Mouse (Mus musculus): ENCODE results near the gene Tfap2b. TPM values are rescaled to one million over a fixed set of nuclear protein-coding genes. Genes with fewer than 3 reads are reported as not detected.

Gene Tfap2b
- polyA plus RNA-seq, 1 experiment from 2014 or later: not detected

- Histone ChIP-seq H3K4me1 (ENCODE audit: insufficient read depth) (no peaks in the 10 kb centered on the region), H3K36me3 (replicated peaks; ENCODE audit: insufficient read depth, low read length) (no peaks in the 10 kb centered on the region), H3K9ac (replicated peaks) (no peak overlapping the region), H3K4me2 (ENCODE audit: low read depth, low read length) (peak overlapping the region; percentile 45; the same call in 1 of the 2 replicates), H3K4me3 (ENCODE audit: low read depth, low read length) (peak overlapping the region; percentile 17; the same call in 1 of the 2 replicates), H3K27ac (ENCODE audit: low read depth) (no peak overlapping the region), H3K9me3 (ENCODE audit: low read length) (no peaks in the 10 kb centered on the region), H3K27me3 (ENCODE audit: insufficient read depth, low read length) (peaks cover 67% of the 10 kb centered on the region)
- under 1% methylated on average over 31 of the region's 31 CpGs for WGBS (ENCODE audit: insufficient replicate concordance)
- TF ChIP-seq EP300 (IDR thresholded peaks at IDR 0.05; ENCODE audit: low read depth) (no peak), CTCF (IDR thresholded peaks at IDR 0.05; ENCODE audit: low read depth) (no peak)
- DNase-seq: no peak
- no peak for ATAC-seq
Observed at GRCm38 (mm10) chr1:19209776-19210175, 1.1 kb downstream of the Tfap2b start.

- Histone ChIP-seq H3K27me3 (ENCODE audit: insufficient read depth, low read length) (peaks cover 74% of the 10 kb centered on the region), H3K9me3 (ENCODE audit: low read length) (no peaks in the 10 kb centered on the region), H3K4me2 (ENCODE audit: low read depth, low read length) (peak overlapping the region; percentile 45; the same call in 1 of the 2 replicates), H3K4me3 (ENCODE audit: low read depth, low read length) (peak overlapping the region; percentile 17; the same call in 1 of the 2 replicates), H3K4me1 (ENCODE audit: insufficient read depth) (no peaks in the 10 kb centered on the region), H3K36me3 (replicated peaks; ENCODE audit: insufficient read depth, low read length) (no peaks in the 10 kb centered on the region), H3K27ac (ENCODE audit: low read depth) (no peak overlapping the region), H3K9ac (replicated peaks) (no peak overlapping the region)
- TF ChIP-seq EP300 (IDR thresholded peaks at IDR 0.05; ENCODE audit: low read depth) (no peak), CTCF (IDR thresholded peaks at IDR 0.05; ENCODE audit: low read depth) (no peak)
- ATAC-seq (no peak), DNase-seq (no peak)
- WGBS (ENCODE audit: insufficient replicate concordance): under 1% methylated on average over 30 of the region's 30 CpGs
Observed at GRCm38 (mm10) chr1:19210215-19211032, 1.7 kb downstream of the Tfap2b start.

GRCm38 (mm10) chr1:19211033-19211405 lies 2.3 kb downstream of the Tfap2b start:
- WGBS (ENCODE audit: insufficient replicate concordance): 2% methylated on average over 8 of the region's 8 CpGs
- Histone ChIP-seq H3K27ac (ENCODE audit: low read depth) (no peak overlapping the region), H3K27me3 (ENCODE audit: insufficient read depth, low read length) (peaks cover 79% of the 10 kb centered on the region), H3K36me3 (replicated peaks; ENCODE audit: insufficient read depth, low read length) (no peaks in the 10 kb centered on the region), H3K9me3 (ENCODE audit: low read length) (no peaks in the 10 kb centered on the region), H3K4me1 (ENCODE audit: insufficient read depth) (no peaks in the 10 kb centered on the region), H3K4me2 (ENCODE audit: low read depth, low read length) (no peak overlapping the region), H3K4me3 (ENCODE audit: low read depth, low read length) (no peak overlapping the region), H3K9ac (replicated peaks) (no peak overlapping the region)
- ATAC-seq (no peak), DNase-seq (no peak)
- TF ChIP-seq EP300 (IDR thresholded peaks at IDR 0.05; ENCODE audit: low read depth): no peak
- no peak for TF ChIP-seq CTCF (IDR thresholded peaks at IDR 0.05; ENCODE audit: low read depth)

GRCm38 (mm10) chr1:19211546-19212154 lies 2.9 kb downstream of the Tfap2b start:
- WGBS (ENCODE audit: insufficient replicate concordance): 3% methylated on average over 15 of the region's 15 CpGs
- Histone ChIP-seq H3K4me3 (ENCODE audit: low read depth, low read length) (no peak overlapping the region), H3K9me3 (ENCODE audit: low read length) (no peaks in the 10 kb centered on the region), H3K27me3 (ENCODE audit: insufficient read depth, low read length) (peaks cover 84% of the 10 kb centered on the region), H3K9ac (replicated peaks) (no peak overlapping the region), H3K27ac (ENCODE audit: low read depth) (no peak overlapping the region), H3K4me1 (ENCODE audit: insufficient read depth) (no peaks in the 10 kb centered on the region), H3K36me3 (replicated peaks; ENCODE audit: insufficient read depth, low read length) (no peaks in the 10 kb centered on the region), H3K4me2 (ENCODE audit: low read depth, low read length) (no peak overlapping the region)
- TF ChIP-seq EP300 (IDR thresholded peaks at IDR 0.05; ENCODE audit: low read depth) (no peak), CTCF (IDR thresholded peaks at IDR 0.05; ENCODE audit: low read depth) (no peak)
- no peak for DNase-seq
- no peak for ATAC-seq

- no peaks in the 10 kb centered on the region for H3K4me1 ChIP-seq (ENCODE audit: insufficient read depth)
- H3K9me3 ChIP-seq (ENCODE audit: low read length): no peaks in the 10 kb centered on the region
- H3K27ac ChIP-seq (ENCODE audit: low read depth): no peak overlapping the region
- H3K9ac ChIP-seq (replicated peaks): no peak overlapping the region
- no peak for DNase-seq
- no peak overlapping the region for H3K4me2 ChIP-seq (ENCODE audit: low read depth, low read length)
- no peaks in the 10 kb centered on the region for H3K36me3 ChIP-seq (replicated peaks; ENCODE audit: insufficient read depth, low read length)
- no peak overlapping the region for H3K4me3 ChIP-seq (ENCODE audit: low read depth, low read length)
- H3K27me3 ChIP-seq (ENCODE audit: insufficient read depth, low read length): peaks cover 84% of the 10 kb centered on the region
- no peak for ATAC-seq
- WGBS (ENCODE audit: insufficient replicate concordance): 3% methylated on average over 4 of the region's 4 CpGs
- TF ChIP-seq CTCF (IDR thresholded peaks at IDR 0.05; ENCODE audit: low read depth) (no peak), EP300 (IDR thresholded peaks at IDR 0.05; ENCODE audit: low read depth) (no peak)
Observed at GRCm38 (mm10) chr1:19212691-19213090, 4.0 kb downstream of the Tfap2b start.

- H3K9ac ChIP-seq (replicated peaks): no peak overlapping the region
- no peak overlapping the region for H3K4me2 ChIP-seq (ENCODE audit: low read depth, low read length)
- H3K4me1 ChIP-seq (ENCODE audit: insufficient read depth): no peaks in the 10 kb centered on the region
- no peak overlapping the region for H3K4me3 ChIP-seq (ENCODE audit: low read depth, low read length)
- TF ChIP-seq EP300 (IDR thresholded peaks at IDR 0.05; ENCODE audit: low read depth): no peak
- no peak for TF ChIP-seq CTCF (IDR thresholded peaks at IDR 0.05; ENCODE audit: low read depth)
- DNase-seq (no peak), ATAC-seq (no peak)
- H3K9me3 ChIP-seq (ENCODE audit: low read length): no peaks in the 10 kb centered on the region
- no peak overlapping the region for H3K27ac ChIP-seq (ENCODE audit: low read depth)
- 2% methylated on average over 4 of the region's 4 CpGs for WGBS (ENCODE audit: insufficient replicate concordance)
- H3K36me3 ChIP-seq (replicated peaks; ENCODE audit: insufficient read depth, low read length): no peaks in the 10 kb centered on the region
- H3K27me3 ChIP-seq (ENCODE audit: insufficient read depth, low read length): peaks cover 88% of the 10 kb centered on the region
Observed at GRCm38 (mm10) chr1:19213171-19213570, 4.5 kb downstream of the Tfap2b start.

All from liver, postnatal 0 days (tissue).